Mouse (Mus musculus) embryonic fibroblast, embryonic 13.5 days (primary cell): ENCODE results near the gene C2cd2l.

ENCODE experiments used
- CTCF ChIP-seq: IDR thresholded peaks from 2 replicates; pipeline ENCODE4 v1.5.1; 2011; ENCODE audit warnings: mild to moderate bottlenecking, control low read depth, low read length, moderate library complexity, borderline replicate concordance; ENCODE audit not compliant: insufficient read depth
- POLR2A ChIP-seq: IDR thresholded peaks from 2 replicates; pipeline ENCODE4 v1.6.1; 2011; ENCODE audit warnings: low read depth, mild to moderate bottlenecking, control low read depth, low read length, moderate library complexity

DNA sequence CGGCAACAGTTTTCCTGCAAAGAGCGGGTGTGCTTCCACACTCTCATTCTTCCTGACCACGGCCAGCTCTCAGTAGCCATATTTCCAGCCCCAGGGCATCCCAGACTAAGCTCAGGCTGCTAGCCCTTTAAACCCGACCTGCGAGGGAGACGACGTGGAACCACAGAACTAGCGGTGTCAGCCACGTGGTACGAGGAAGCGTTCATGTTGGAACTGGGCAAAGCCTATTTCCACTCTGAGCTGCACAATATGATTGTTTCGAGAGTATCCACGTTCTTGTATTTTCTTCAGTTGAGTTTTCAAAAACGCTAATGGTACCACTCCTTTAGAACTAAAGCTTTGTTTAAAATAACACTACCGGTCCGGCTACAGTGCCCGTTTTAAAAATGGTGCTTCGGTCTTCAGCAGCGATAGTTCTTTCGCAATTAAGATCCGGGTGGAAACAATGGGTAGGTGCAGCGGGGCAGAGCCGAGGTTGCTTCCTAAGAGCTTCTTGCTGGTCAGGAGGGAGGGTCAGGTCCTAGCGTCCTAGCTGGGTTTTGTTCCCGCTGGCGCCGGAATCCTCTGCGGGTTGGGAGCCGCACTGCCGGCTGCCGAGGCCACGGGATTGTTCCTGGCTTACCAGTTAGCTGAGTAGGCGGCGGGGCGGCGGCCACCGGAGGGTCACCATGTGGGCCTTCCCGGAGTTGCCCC lies 6.4 kb upstream of the C2cd2l start:
- TF ChIP-seq CTCF (no peak), POLR2A (peak; percentile 69)
